Comparison of ENCODE assay signal across 10 mouse cellular contexts in the genomic region with DNA sequence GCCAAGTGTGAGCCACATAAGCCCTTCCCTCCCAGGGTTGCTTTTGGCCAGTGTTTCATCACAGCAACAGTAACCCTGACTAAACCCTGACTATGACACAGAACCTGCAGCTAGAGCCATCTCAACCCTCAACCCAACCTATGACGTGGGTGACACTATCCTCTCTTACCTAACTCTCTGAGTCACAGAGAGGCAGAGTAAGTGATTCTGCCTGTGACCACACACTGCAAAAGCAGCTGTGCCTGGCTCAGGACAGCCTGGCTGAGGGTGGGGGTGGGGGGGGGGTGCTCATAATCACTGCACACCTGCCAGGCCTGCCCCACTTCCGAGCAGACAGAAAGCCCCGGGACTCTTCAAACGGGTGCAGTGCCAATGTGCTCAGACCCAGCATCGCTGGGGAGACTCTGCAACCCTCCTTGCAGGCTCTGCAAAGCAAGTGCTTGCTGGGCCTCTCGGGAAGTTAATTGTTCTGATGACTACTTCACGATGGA. TPM values are rescaled to one million over a fixed set of nuclear protein-coding genes. Genes with fewer than 3 reads are reported as not detected.
A peak's percentile ranks its signal among the peaks of the same experiment; 100 is the strongest.
DNase-seq lines count a peak whose midpoint lies in the region; ATAC-seq and TF ChIP-seq lines count a peak whose summit lies in the region.
"Had no signal": no experiment of that assay in that cellular context is flagged by ENCODE, and none has a peak within 500 bp of the region (broad histone marks: within the 10 kb centered on the region; RNA-seq: fewer than 3 reads in every experiment).

No protein-coding gene starts in this region.

- H3K9ac ChIP-seq in CH12.LX (ENCODE audit: insufficient read depth, low read depth) = no peak overlapping the region
- peak overlapping the region; percentile 26; the same call in 1 of the 2 replicates for H3K9ac ChIP-seq in forebrain, embryonic 13.5 days
- H3K9ac ChIP-seq: embryonic facial prominence, embryonic 13.5 days had no signal

- in situ Hi-C loops in CH12.LX (cut with MboI; ENCODE audit: low pct_ligation_motif_present, low pct_unique_long_range_greater_than_20kb, low sequenced_read_pairs) = no loop called here

- H3K9me3 ChIP-seq in CH12.LX (replicated peaks; ENCODE audit: low read length) = no peaks in the 10 kb centered on the region
- no peaks in the 10 kb centered on the region for H3K9me3 ChIP-seq in forebrain, embryonic 13.5 days (replicated peaks)
- H3K9me3 ChIP-seq: embryonic facial prominence, embryonic 13.5 days had no signal

- H3K36me3 ChIP-seq in CH12.LX (replicated peaks in 1 of 2; ENCODE audit: control insufficient read depth in 1 of 2, insufficient read depth in 1 of 2, low read length in 1 of 2) = peaks cover 9 to 63% of the 10 kb centered on the region in 2 experiments
- no peaks in the 10 kb centered on the region for H3K36me3 ChIP-seq in forebrain, embryonic 13.5 days (ENCODE audit: poor library complexity, severe bottlenecking)
- H3K36me3 ChIP-seq in myocyte (ENCODE audit: control insufficient read depth, insufficient read depth) = no peaks in the 10 kb centered on the region
- H3K36me3 ChIP-seq: embryonic facial prominence, embryonic 13.5 days had no signal

- H3K4me1 ChIP-seq in cerebellum, adult 2 months (ENCODE audit: control insufficient read depth, insufficient read depth, low read length) = peaks cover 67% of the 10 kb centered on the region
- peaks cover 40 to 77% of the 10 kb centered on the region in 2 experiments for H3K4me1 ChIP-seq in CH12.LX (ENCODE audit: control insufficient read depth in 1 of 2, insufficient read depth in 2 of 2)
- peaks cover 72% of the 10 kb centered on the region for H3K4me1 ChIP-seq in forebrain, embryonic 13.5 days

- no peak for TF ChIP-seq POLR2A in cerebellum, adult 2 months (IDR thresholded peaks at IDR 0.05; ENCODE audit: borderline replicate concordance, insufficient read depth, low read length)
- 0 out of 2 replicates have a peak, but pooled peaks have one; percentile 5 for TF ChIP-seq POLR2A in CH12.LX (IDR thresholded peaks at IDR 0.05; ENCODE audit: low read depth, low read length)
- no peak for TF ChIP-seq POLR2A in myocyte (IDR thresholded peaks at IDR 0.05; ENCODE audit: insufficient read length, low read depth)

- no peak overlapping the region for H3K4me3 ChIP-seq in cerebellum, adult 2 months (replicated peaks; ENCODE audit: insufficient read depth, low read depth, low read length)
- H3K4me3 ChIP-seq in CH12.LX (replicated peaks in 1 of 3; ENCODE audit: low read depth in 2 of 3, low read length in 2 of 3, poor library complexity in 1 of 3) = no peak overlapping the region
- H3K4me3 ChIP-seq in forebrain, embryonic 13.5 days = no peak overlapping the region
- no peak overlapping the region for H3K4me3 ChIP-seq in myocyte
- H3K4me3 ChIP-seq: embryonic facial prominence, embryonic 13.5 days had no signal

- no peak for ATAC-seq in cerebellum, adult (ENCODE audit: insufficient number of reproducible peaks, low FRiP score, low TSS enrichment)
- ATAC-seq in forebrain, embryonic 13.5 days = peak; percentile 19; the same call in 1 of the 2 replicates

- dilution Hi-C loops in CH12.LX (cut with MboI; ENCODE audit: extremely low pct_ligation_motif_present, extremely low pct_unique_long_range_greater_than_20kb, low sequenced_read_pairs) = no loop called here

- H3K79me2 ChIP-seq in CH12.LX (replicated peaks; ENCODE audit: control insufficient read depth, extremely low read depth, insufficient read depth, poor library complexity, severe bottlenecking) = peaks cover 100% of the 10 kb centered on the region
- peaks cover 89% of the 10 kb centered on the region for H3K79me2 ChIP-seq in myocyte (ENCODE audit: control insufficient read depth, insufficient read depth)

- DNase-seq in cerebellum, adult 2 months = no peak
- DNase-seq in CH12.LX (ENCODE audit: extremely low read depth) = peak; percentile 62
- no peak for DNase-seq in left cerebral cortex, postnatal 14 days (ENCODE audit: low spot score in 2 of 2)
- DNase-seq in urinary bladder, postnatal 10 days (ENCODE audit: low spot score) = no peak
- no peak for DNase-seq in left cerebral cortex, adult 18-20 months (ENCODE audit: low spot score in 2 of 2)
- DNase-seq: layer of hippocampus, adult 9-11 months had no signal

- no peak overlapping the region for H3ac ChIP-seq in myocyte (ENCODE audit: control insufficient read depth, insufficient read length)

- H3K27ac ChIP-seq in cerebellum, adult 2 months (ENCODE audit: insufficient read depth, low read length) = peak overlapping the region; percentile 19
- H3K27ac ChIP-seq in CH12.LX (ENCODE audit: insufficient read depth, low read depth) = peak overlapping the region; percentile 50; the same call in 1 of the 2 replicates
- H3K27ac ChIP-seq in forebrain, embryonic 13.5 days = peak overlapping the region; percentile 10; the same call in 1 of the 2 replicates
- H3K27ac ChIP-seq: embryonic facial prominence, embryonic 13.5 days had no signal

- no peak for TF ChIP-seq EP300 in CH12.LX (IDR thresholded peaks at IDR 0.05; ENCODE audit: low read length)

- TF ChIP-seq RAD21 in CH12.LX (IDR thresholded peaks at IDR 0.05; ENCODE audit: low read depth, low read length) = no peak

- H3K4me2 ChIP-seq in CH12.LX (ENCODE audit: insufficient read depth, low read depth, poor library complexity, severe bottlenecking) = no peak overlapping the region
- no peak overlapping the region for H3K4me2 ChIP-seq in forebrain, embryonic 13.5 days
- H3K4me2 ChIP-seq in myocyte (ENCODE audit: low read depth) = peak overlapping the region; percentile 55
- H3K4me2 ChIP-seq: embryonic facial prominence, embryonic 13.5 days had no signal

- TF ChIP-seq CTCF in cerebellum, adult 2 months (IDR thresholded peaks at IDR 0.05; ENCODE audit: borderline replicate concordance, insufficient read depth, low read depth, low read length) = no peak
- no peak for TF ChIP-seq CTCF in CH12.LX (conservative IDR thresholded peaks at IDR 0.05 in 1 of 2, IDR thresholded peaks at IDR 0.05 in 1 of 2; ENCODE audit: low read depth in 2 of 2, low read length in 2 of 2)

- 16% methylated on average over 7 of the region's 7 CpGs for WGBS in cerebellum, adult 2 months
- WGBS in forebrain, embryonic 13.5 days = 17% methylated on average over 7 of the region's 7 CpGs

- intact Hi-C loops in left cerebral cortex, postnatal 14 days (cut with DNase I) = no loop called here

- H3K27me3 ChIP-seq in cerebellum, adult 2 months (ENCODE audit: control insufficient read depth, insufficient read depth, low read length) = no peaks in the 10 kb centered on the region
- H3K27me3 ChIP-seq in CH12.LX (replicated peaks) (no peaks in the 10 kb centered on the region), myocyte (ENCODE audit: control insufficient read depth, insufficient read depth, insufficient read length) (no peaks in the 10 kb centered on the region)
- no peaks in the 10 kb centered on the region for H3K27me3 ChIP-seq in forebrain, embryonic 13.5 days
- H3K27me3 ChIP-seq: embryonic facial prominence, embryonic 13.5 days had no signal

TF ChIP-seq in CH12.LX, 34 proteins besides CTCF, POLR2A, EP300 and RAD21:
- TF ChIP-seq TCF12 (IDR thresholded peaks at IDR 0.05; ENCODE audit: low read depth, low read length) (0 out of 2 replicates have a peak, but pooled peaks have one; percentile 35), BHLHE40 (IDR thresholded peaks at IDR 0.05; ENCODE audit: low read depth, low read length) (peak; percentile 47), MAX (IDR thresholded peaks at IDR 0.05; ENCODE audit: low read length) (0 out of 2 replicates have a peak, but pooled peaks have one; percentile 7), ZC3H11A (IDR thresholded peaks at IDR 0.05; ENCODE audit: low read depth, low read length) (no peak), ETS1 (conservative IDR thresholded peaks at IDR 0.05; ENCODE audit: low read depth, low read length) (peak; percentile 71)

TF ChIP-seq in myocyte, 11 proteins besides CTCF, POLR2A, EP300 and RAD21:
- TF ChIP-seq TCF12 (IDR thresholded peaks at IDR 0.05; ENCODE audit: insufficient read depth, poor library complexity, severe bottlenecking) (no peak), MAX (IDR thresholded peaks at IDR 0.05; ENCODE audit: low read depth) (no peak), TCF3 (IDR thresholded peaks at IDR 0.05; ENCODE audit: insufficient read length, low read depth) (peak; percentile 41), CEBPB (IDR thresholded peaks at IDR 0.05; ENCODE audit: insufficient read depth, poor library complexity, severe bottlenecking) (peak; percentile 75), REST (IDR thresholded peaks at IDR 0.05; ENCODE audit: insufficient read depth, insufficient read length) (no peak), E2F4 (IDR thresholded peaks at IDR 0.05; ENCODE audit: insufficient read depth) (no peak), MYOD1 (IDR thresholded peaks at IDR 0.05; ENCODE audit: control insufficient read depth in 1 of 3, insufficient read length in 2 of 3, low read depth in 2 of 3) (peak in 2 of 3 experiments; percentile 66 to 86), MYOG (IDR thresholded peaks at IDR 0.05; ENCODE audit: control insufficient read depth in 1 of 3, insufficient read depth in 1 of 3, insufficient read length in 2 of 3, low read depth in 2 of 3) (peak; percentile 36 to 75 (median 42))

RNA-seq across cellular contexts. Expression of a gene that starts 42.9 kb away (rescaled TPM):
- polyA plus RNA-seq in cerebellum, adult 2 months (2012; rRNA removed) = 20.7 and 24.3 TPM in 2 replicates
- total RNA-seq in CH12.LX (2012; rRNA removed) (235 and 254 TPM in 2 replicates), CH12.LX (2014; rRNA removed) (312 and 363 TPM in 2 replicates)
- polyA plus RNA-seq in CH12.LX (2012; ENCODE audit: insufficient read length, low read depth) (323 and 392 TPM in 2 replicates), myocyte (2012; fragmentation: generic; extraction: Trizol) (66.7 TPM)
- 72.7 and 73.6 TPM in 2 replicates for polyA plus RNA-seq in forebrain, embryonic 13.5 days (2015; fragmentation: Nextera tagmentation; extraction: Ambion mirVana)
- 10 to 100 TPM; 74.1 to 81.2 TPM for total RNA-seq in left cerebral cortex, postnatal 14 days (2021)
- total RNA-seq in left cerebral cortex, adult 18-20 months (2021) = 10 to 100 TPM; 29.2 to 39.2 TPM
